Mouse (Mus musculus): Measurements from ENCODE around the gene Ptges2.

The Ptges2 gene

DNA sequence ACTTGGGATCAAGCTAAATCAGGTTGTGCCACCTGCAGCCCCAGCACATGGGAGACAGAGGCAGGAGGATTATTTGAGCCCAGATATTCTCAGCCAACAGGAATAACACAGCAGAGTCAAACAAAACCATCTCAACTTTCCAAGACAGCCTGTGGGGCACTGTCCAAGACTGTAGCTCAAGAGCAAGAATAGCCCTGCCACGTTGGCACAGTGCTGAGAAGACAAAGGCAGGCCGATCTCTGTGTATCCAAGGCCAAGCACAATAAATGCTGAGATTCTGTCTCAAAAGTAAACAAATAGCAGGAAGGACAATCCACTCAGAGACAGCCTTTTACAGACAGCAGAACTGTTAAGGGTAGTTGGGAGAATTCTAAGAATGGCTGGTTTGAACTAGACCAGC lies 44.5 kb downstream of the Ptges2 start:
- in situ Hi-C loops (cut with MboI, MseI) = no loop called here

DNA sequence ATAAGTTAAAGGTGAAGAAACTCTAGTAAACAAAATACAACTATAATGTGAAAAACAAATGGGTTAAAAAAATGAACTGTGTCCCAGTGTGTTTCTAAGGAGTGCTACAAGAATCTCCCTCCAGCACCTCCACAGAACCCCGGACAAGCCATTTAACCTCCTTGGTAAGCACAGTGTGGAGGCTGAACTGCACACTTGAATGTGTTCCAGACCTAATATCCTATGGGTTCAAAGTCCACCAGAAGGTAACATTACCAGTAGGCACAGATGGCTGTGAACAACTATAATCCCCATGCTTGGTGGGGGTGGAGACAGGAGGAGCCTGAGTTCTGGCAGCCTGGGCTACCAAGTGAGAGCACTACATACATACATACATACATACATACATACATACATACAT lies 44.9 kb downstream of the Ptges2 start:
- in situ Hi-C loops (cut with MboI, MseI) = no loop called here

DNA sequence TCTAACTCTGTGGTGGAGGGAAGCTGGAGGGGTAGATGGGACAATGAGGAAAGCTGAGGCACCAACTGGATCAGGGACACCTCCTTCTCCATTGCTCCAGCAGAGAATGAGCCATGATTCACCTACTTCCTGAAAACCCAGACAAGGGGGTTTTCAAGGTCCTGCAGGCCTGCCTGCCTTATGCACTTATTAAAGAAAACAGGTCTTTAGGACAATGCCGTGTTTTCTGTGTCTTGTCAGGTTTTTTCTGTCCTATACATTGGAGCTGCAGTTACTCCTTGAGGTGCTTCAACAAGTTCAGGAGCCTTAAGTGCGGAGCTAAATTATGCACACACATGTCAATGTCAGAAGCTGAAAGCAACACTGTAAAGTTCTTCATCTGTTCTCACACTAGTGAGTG lies 45.9 kb downstream of the Ptges2 start:
- in situ Hi-C loops (cut with MboI, MseI) = no loop called here

DNA sequence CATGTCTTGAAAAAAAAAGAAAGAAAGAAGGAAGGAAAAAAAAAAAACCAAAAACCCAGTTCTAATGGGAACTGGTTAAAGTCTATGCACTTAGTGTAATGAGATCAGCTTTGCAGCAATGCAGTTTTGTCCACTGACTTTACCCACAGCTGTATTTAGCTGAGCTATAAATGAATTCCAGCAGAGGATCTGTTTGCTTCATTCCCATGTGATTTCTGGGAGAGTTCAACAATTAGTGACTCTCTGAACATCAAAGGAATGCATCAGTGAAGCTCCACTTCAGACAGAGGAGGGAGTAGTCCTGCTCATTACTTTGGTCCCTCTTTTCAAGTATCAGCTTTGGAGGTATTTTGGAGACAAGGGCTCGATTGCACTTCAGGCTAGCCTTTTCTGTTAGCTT lies 49.8 kb downstream of the Ptges2 start:
- in situ Hi-C loops (cut with MboI, MseI) = no loop called here

DNA sequence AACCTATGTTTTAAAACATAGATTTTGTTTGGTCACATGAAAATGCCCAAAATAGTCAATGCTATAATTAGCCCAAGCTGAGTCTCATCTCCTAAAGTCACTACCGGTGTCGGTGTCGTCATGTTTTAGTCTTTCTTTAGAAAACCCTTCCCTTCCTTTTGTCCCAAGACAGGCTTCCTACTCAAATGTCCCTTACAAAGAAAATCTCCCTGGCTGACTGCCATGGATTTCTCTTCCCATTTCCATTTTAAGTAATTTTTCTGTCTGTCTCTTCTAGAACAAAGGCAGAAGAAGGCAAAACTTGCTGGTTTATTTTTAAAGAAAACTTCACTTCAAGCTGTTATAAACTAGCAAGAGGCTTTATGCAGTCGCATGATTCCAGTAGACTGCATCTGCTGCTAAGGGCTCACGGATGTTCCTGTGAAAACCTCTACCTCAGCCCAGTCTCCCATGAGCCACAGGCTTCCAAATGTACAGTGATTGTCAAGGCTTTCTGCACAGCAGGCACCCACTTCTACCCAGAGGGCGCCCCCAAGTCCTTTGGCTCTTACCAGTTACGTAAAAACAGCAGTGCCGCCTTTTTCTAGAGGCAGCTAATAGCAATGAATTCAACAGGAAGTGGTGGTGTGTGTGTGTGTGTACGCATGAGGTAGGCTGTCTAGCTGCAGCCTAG lies 51.7 kb downstream of the Ptges2 start:
- in situ Hi-C loops (cut with MboI, MseI) = no loop called here

DNA sequence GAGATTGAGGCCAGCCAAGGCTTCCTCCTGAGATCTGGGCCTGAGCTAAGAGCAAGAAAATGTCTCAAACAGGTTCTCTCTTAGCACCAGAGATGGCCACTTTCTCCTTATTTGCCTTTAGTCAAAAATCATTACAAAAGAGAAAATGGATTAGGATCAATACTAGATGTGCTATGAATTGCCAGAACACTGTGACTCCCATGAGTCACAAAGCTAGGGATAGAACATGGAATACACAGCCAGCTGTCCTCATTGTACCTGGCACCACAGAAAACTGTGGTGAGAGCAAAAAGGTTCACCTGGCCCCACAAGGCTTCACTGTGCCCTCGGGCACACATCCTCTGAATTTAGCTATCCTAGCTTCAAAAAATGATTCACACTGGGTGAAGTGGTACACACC lies 52.8 kb downstream of the Ptges2 start:
- in situ Hi-C loops (cut with MboI, MseI) = no loop called here

DNA sequence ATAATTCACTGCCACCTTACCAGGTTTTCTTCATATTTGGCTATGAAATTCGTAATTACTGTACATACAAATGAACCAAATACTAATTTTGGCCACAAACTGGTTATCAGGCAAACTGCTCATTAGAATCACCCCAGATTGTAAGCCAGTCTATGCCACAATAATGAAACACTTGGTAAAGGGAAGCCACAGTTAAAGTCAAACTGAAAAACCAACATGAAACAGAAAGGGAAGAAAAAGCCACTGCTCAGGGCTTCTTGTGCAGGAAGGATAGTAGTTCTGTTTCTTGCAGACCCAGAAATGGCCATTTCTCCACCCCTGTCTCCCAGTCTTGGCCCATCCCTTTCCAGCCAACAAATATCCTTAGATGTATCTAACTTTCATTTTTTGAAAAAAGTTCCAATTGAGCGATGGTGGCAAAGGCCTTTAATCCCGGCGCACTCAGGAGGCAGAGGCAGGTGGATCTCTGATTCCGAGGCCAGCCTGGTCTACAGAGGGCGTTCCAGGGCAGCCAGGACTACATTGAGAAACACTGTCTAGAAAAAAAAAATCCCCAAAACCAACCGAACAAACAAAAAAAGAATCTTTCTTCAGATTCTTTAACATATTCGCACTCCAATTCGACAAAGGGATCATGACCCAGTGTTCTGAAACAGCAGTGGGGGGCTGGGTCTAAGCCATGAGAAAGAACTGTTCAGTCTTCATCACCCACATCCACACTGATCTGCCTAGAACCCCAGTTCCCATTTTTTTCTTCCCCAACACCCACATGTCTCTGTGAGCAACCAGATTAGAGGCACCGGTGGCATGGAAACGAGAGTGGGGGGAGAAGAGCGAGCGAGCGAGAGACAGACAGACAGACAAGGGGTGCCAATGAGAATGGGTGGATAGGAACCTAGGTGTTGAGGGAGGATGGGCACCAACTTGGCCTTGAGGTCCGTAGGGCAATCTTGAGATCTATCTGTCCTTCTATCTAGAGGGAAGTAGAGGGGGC lies 54.4 kb downstream of the Ptges2 start, which contains the start of gene Naif1:
Gene Naif1 (plus strand): TSS at position 697 of the 994 bp plus-strand sequence.
- in situ Hi-C loops (cut with MboI, MseI) = no loop called here

DNA sequence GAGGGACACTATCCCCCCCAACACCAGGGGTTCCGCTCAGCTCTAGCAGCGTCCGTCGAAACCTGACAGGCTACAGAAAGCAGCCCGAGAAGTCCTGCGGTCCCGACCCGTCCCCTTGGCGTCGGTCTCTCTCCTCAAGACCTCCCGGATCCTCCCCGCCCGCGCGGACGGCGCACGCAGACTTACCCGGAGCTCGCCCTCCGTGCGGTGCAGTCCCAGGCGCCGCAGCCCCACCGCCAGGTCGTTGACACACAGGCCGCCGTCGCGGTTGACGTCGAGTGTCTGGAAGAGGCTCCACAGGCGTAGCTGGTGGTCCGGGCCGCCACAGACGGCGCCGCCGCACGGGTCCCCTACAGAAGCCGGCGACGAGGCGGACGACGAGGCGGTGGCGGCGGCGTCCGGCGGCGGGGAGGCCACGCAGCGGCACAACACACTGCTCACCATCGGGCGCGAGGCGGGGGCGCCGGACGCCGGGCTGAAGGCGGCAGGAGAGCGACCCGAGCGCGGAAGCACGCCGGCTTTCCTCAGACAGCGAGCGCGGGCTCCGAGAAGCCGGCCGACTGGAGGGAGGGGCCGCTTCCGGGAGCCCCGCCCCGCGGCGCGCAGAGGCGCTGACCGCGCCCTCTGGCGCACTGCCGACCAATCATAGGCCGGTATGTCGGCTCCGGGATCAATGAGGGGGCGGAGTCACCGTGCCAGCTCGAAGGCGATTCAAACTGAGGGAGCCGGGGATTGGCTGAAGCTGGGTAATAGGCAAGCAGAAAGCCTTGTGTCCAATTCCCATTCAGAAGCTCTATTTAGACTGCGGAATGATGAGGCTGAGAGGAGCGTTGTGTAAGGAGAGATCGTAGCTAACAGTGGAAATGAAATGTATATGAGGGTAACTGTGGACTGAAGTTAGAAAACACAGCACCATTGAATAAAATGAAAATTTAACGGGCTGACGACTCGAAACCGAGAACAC lies 55.5 kb downstream of the Ptges2 start, which contains the start of gene Slc25a25:
Gene Slc25a25 (minus strand): TSS at position 565 of the 964 bp plus-strand sequence.
- in situ Hi-C loops (cut with MboI, MseI) = no loop called here

DNA sequence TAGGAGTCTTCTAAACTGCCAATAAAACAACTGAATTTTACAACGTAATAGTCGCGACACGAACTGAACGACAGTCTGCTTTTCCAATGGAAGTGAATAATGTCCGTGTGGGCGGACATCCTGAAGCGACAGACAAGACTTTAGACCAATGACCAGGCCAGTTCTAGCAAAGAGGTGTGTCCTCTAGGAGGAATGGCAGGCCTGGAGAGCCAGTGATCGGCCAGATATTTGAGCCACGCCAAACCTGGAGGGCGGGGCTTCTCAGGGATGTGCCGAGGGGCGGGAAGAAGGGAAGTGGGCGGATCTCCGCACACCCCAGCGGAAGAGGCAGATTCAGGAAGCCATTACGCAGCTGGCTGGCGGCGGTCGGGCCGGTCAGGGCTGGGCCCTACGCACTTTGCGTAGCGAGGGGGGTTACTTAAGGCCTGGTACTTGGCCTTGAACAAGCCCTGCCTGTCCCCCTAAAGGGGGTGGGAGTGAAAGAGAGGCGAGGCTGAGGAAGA lies 56.2 kb downstream of the Ptges2 start:
- in situ Hi-C loops (cut with MboI, MseI) = no loop called here

DNA sequence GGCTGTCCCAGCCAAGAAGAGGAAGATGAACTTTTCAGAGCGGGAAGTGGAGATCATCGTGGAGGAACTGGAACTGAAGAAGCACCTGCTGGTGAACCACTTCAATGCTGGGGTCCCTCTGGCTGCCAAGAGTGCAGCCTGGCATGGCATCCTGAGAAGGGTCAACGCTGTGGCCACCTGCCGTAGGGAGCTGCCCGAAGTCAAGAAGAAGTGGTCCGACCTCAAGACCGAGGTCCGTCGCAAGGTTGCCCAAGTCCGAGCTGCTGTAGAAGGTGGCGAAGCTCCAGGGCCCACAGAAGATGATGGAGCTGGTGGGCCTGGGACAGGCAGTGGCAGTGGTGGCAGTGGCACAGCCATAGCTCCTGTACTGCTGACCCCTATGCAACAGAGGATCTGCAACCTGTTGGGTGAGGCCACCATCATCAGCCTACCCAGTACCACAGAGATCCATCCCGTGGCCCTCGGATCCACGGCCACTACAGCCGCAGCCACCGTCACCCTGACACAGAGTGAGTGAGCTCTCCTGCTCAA lies 56.8 kb downstream of the Ptges2 start:
- in situ Hi-C loops (cut with MboI, MseI) = no loop called here

DNA sequence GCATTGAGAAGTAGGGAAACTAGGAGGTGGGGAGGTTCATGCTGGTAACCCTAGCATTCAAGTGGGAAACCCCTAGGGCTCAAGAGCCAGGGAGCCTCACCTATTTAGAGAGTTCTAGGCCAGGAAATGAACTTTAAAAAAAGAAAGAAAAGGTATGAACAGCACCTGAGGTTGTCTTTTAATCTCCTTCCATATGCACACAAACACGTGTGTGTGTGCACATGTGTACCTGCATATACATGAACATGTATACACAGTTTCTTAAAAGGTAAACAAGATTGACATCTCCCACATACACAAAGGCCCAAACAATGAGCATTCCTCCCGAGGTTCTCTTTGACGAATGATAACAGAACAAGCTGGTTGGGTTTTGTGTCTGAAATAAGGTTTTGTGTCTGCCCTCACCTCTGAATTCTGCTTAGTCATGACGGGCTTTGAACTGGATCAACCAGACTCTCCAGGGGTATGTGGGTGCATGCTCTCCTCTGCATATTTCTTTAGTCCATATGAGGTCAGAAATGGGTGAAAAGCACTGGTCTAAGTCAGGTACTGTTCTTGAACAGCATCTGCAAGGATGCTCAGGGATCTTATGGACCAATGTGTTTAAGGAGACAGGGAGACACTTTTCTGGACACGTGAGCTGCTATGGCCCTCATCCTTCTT lies 58.1 kb downstream of the Ptges2 start:
- in situ Hi-C loops (cut with MboI, MseI) = no loop called here

DNA sequence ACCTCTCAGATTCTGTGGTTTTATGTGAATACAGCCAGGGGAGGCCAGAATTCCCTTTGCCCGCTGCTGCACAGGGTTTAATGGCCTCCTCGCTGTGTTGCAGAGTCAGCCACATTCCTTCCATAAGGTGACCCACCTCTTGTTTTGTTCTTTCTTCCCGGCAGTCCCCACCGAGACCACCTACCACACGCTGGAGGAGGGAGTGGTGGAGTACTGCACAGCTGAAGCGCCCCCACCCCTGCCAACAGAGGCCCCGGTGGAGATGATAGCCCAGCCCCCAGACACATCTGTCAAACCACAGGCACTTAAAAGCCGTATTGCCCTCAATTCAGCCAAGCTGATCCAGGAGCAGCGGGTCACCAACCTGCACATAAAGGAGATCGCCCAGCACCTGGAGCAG lies 58.9 kb downstream of the Ptges2 start:
- in situ Hi-C loops (cut with MboI, MseI) = no loop called here

DNA sequence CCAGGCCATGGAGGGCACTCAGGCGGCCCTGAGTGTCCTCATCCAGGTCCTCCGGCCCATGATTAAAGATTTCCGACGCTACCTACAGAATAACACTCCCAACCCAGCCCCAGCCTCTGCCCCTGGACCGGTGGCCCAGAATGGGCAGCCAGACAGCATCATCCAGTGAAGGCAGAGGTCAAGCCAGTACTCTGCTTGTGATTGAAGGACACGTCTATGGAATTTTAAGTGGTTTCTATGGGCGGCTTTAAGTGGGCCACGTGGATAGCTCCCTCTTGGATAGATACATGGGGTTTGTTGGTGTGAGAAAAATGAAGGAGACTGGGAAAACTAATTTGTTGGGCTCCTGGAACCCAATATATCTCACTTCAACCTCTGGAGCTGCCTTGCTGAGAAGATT lies 59.4 kb downstream of the Ptges2 start:
- in situ Hi-C loops (cut with MboI, MseI) = no loop called here

Data from T-helper 2 cell (primary cell).